12 mouse cellular contexts compared by ENCODE assay signal in the genomic region with DNA sequence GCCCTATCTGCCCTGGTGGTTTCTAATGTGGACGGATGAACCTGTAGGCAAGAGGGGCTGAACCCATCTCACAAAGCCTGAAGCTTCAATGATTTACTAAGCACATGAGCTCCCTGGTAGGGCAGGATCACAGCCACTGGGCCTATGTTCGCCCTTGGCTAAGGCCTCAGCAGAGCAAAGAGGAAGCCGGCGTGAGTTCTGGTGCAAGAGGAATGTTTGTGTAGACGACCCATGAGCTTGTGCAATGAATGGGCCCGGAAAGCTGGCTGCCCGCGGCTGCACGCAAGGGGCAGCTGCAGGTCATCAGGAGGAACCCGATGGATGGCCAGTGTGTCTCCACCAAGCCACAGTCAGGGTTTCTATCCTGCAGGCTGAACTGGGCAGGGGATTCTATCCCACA. TPM values are rescaled to one million over a fixed set of nuclear protein-coding genes. Genes with fewer than 3 reads are reported as not detected.
DNase-seq lines count a peak whose midpoint lies in the region; ATAC-seq lines count a peak whose summit lies in the region.
"Had no signal": no experiment of that assay in that cellular context is flagged by ENCODE, and none has a peak within 500 bp of the region (broad histone marks: within the 10 kb centered on the region; RNA-seq: fewer than 3 reads in every experiment).

No protein-coding gene starts in this region.

- H3K4me1 ChIP-seq in embryonic facial prominence, embryonic 13.5 days = peaks cover 47% of the 10 kb centered on the region

- no peak overlapping the region for H3K4me2 ChIP-seq in embryonic facial prominence, embryonic 13.5 days
- H3K4me2 ChIP-seq: neural tube, embryonic 12.5 days had no signal

- peak overlapping the region; percentile 18; the same call in 1 of the 2 replicates for H3K27ac ChIP-seq in embryonic facial prominence, embryonic 13.5 days
- H3K27ac ChIP-seq: layer of hippocampus, adult 2 months; neural tube, embryonic 12.5 days had no signal

- DNase-seq in kidney, postnatal 10 days = peak; percentile 46
- no peak for DNase-seq in kidney, adult 9 months
- DNase-seq in adrenal gland, postnatal 36 days = peak; percentile 36 to 54
- peak; percentile 72 for DNase-seq in lung, postnatal 36 days
- DNase-seq in cerebellum, adult 18-20 months = no peak
- DNase-seq in right cerebral cortex, postnatal 25 days = no peak
- DNase-seq in right cerebral cortex, postnatal 10 days (ENCODE audit: low spot score in 2 of 2) = no peak

- 84% methylated on average over 10 of the region's 10 CpGs for WGBS in embryonic facial prominence, embryonic 13.5 days

- no peak overlapping the region for H3K9ac ChIP-seq in embryonic facial prominence, embryonic 13.5 days
- H3K9ac ChIP-seq: neural tube, embryonic 12.5 days had no signal

- no peak overlapping the region for H3K4me3 ChIP-seq in embryonic facial prominence, embryonic 13.5 days
- H3K4me3 ChIP-seq: layer of hippocampus, adult 2 months; neural tube, embryonic 12.5 days had no signal

- no peaks in the 10 kb centered on the region for H3K9me3 ChIP-seq in embryonic facial prominence, embryonic 13.5 days
- H3K9me3 ChIP-seq: neural tube, embryonic 12.5 days had no signal

- H3K36me3 ChIP-seq in embryonic facial prominence, embryonic 13.5 days = no peaks in the 10 kb centered on the region
- H3K36me3 ChIP-seq: neural tube, embryonic 12.5 days had no signal

- H3K27me3 ChIP-seq in embryonic facial prominence, embryonic 13.5 days = no peaks in the 10 kb centered on the region
- H3K27me3 ChIP-seq: neural tube, embryonic 12.5 days had no signal

- ATAC-seq in embryonic facial prominence, embryonic 13.5 days (ENCODE audit: insufficient number of reproducible peaks, insufficient read depth, low FRiP score, low TSS enrichment, low read depth) = no peak

RNA-seq across cellular contexts. Expression of a gene that starts 30.0 kb away (rescaled TPM):
- 100 to 1,000 TPM in 1 of 2 experiments, 10 to 100 TPM in 1; 86.2 to 127 TPM for total RNA-seq in adrenal gland, postnatal 36 days (2021)
- 88.5 and 92.7 TPM in 2 replicates for polyA plus RNA-seq in embryonic facial prominence, embryonic 13.5 days (2015; fragmentation: Nextera tagmentation; extraction: Ambion mirVana)

RNA-seq across cellular contexts. Expression of a gene that starts 33.3 kb away (rescaled TPM):
- total RNA-seq in adrenal gland, postnatal 36 days (2021) = 10 to 100 TPM; 17.5 to 25.5 TPM
- polyA plus RNA-seq in embryonic facial prominence, embryonic 13.5 days (2015; fragmentation: Nextera tagmentation; extraction: Ambion mirVana) = 17.3 and 17.8 TPM in 2 replicates

RNA-seq across cellular contexts. Expression of a gene that starts 36.6 kb away (rescaled TPM):
- not detected for total RNA-seq in adrenal gland, postnatal 36 days (2021)
- not detected in 2 replicates for polyA plus RNA-seq in embryonic facial prominence, embryonic 13.5 days (2015; fragmentation: Nextera tagmentation; extraction: Ambion mirVana)
- total RNA-seq: gastrocnemius, postnatal 4 days; layer of hippocampus, adult 2 months had no signal
- polyA plus RNA-seq: limb, embryonic 14.5 days; neural tube, embryonic 12.5 days had no signal

RNA-seq across cellular contexts. Expression of a gene that starts 54.4 kb away (rescaled TPM):
- 100 to 1,000 TPM; 301 to 364 TPM for total RNA-seq in adrenal gland, postnatal 36 days (2021)
- 23.4 and 25.2 TPM in 2 replicates for polyA plus RNA-seq in embryonic facial prominence, embryonic 13.5 days (2015; fragmentation: Nextera tagmentation; extraction: Ambion mirVana)

Comparison
In these comparisons a context has a peak if more than half of its experiments do, and no peak if none do; other contexts are left out.
1. DNase-seq: peak in kidney, postnatal 10 days (single experiment), adrenal gland, postnatal 36 days (2 of 2) and lung, postnatal 36 days (single experiment); none in kidney, adult 9 months (single experiment), cerebellum, adult 18-20 months (0 of 2), right cerebral cortex, postnatal 25 days (single experiment) and right cerebral cortex, postnatal 10 days (0 of 2).